Mouse (Mus musculus): ENCODE data around the gene Fgfr2.

Fgfr2 gene

DNA sequence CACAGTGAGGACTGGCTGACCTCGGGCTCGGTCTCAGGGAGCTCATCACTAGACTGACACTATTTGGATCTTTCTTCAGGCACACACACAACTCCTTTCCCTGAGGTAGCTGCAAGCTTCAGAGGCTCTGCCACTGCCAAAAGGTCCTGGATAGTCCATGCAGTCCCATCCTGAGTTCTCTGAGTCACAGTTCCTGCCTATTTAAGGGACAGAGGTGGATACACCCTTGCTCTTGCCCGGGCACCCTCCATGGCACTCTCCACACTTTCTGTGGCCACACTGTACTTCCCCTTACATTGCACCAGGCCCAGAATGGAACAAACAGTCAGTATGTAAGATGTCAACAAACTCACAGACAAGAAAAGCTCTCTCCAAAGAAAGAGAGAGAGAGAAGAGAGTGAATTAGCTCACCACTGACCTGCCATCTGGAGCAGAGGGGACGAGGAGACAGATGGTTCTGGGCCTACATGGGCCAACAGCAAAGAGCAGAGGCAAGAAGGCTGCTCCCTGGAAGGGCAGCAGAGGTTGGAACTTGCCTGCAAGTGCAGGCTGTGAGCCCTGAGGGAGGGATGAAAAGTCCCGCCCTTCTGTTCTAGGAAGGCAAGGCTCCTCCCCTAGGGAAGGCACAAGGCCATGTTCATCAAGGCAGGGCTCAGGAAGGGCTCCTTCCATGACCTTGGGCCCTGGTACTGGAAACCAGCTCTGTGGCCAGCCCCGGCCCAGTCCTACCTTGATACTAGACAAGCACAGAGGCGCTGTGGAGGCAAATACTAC lies 346.6 kb downstream of the Fgfr2 start:
- no peak for DNase-seq (ENCODE audit: low read depth, low spot score)

DNA sequence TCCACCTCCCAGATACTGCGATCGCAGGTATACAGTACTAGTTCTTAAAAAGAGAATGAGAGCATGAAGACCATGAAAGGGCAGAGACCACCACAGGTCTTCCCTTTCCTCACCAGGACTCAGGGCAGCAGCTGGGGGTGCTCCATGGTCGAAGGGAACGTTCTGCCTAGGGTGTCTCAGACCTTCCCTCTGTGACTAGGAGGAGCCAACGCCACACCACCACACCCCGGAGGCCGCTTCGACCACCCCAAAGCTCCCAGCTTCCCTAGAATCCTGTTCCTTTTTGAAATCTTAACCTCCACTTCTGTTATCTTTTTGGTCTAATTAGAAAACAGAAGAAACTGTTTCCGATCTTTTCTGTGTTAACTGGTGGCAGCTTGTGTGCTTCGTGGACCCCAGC lies 347.2 kb downstream of the Fgfr2 start:
- no peak for DNase-seq (ENCODE audit: low read depth, low spot score)

DNA sequence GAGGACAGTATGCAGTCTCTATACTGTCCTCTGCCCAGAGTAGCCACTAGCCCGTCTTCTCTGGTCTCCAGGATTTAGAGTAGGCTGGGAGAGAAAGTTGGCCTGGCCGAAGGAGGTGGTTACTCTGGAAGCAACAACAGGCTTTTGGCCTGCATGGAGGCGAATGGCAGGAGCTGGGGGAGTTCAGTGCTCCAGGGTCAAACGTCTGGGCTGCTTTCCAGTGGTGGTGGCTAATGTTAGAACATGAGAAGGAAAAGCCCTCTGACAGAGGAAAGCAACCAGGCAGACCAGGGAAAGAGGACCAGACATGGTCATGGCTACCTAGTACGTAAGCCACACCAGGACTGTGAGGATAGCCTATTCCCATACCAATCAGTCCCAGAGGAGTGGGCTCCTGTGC lies 347.8 kb downstream of the Fgfr2 start:
- no peak for DNase-seq (ENCODE audit: low read depth, low spot score)

DNA sequence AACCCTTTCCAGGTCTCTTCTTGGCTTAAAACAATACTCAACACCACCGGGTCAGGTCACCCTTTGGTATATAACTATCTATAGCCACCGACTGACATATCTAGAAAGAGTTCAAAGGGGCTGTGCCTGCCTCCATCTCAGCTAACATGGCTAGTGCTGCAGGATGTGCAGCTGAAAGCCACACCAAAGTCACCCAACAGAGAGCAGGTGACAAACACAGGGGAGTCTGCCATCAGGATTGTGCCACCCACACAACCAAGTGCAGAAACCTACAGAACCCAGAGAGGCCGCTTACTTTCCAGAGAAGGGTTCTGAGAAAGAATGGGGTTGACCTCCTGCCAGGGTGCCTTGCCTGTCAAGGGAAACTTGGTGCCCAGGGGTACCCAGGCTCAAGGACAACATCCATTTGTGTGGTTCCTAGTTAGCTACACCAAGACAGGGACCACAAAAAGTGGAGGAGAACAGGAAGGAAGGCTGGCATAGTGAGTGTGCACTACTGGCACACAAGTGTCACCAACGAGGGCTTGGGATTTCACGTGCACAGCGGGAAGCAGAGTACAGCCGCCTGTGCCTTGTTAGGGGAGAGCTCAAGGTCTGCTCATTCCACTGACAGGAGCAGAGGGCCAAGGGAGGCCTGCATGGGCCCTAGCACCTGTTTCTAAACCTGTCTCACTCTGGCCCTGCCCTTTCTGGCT lies 350.0 kb downstream of the Fgfr2 start:
- DNase-seq (ENCODE audit: low read depth, low spot score) = no peak

DNA sequence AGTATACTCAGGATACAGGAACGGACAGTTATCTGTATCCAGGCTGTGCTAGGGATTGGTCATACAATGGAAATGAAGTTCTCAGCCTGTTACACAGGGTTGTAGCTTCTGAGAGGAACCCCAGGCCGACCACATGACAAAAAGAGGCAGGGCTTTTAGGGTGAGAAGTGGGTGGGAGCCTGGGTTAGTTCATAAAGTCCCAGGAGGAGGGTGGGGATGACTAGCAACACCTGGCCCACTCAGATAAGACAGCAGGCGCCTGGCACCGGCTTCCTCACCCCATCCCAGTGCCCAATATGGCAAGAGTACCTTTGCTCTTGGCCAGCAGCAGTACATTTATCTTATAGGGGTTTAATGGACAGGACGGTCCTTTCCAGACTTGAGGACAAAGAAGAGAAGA lies 350.7 kb downstream of the Fgfr2 start:
- DNase-seq (ENCODE audit: low read depth, low spot score) = no peak

DNA sequence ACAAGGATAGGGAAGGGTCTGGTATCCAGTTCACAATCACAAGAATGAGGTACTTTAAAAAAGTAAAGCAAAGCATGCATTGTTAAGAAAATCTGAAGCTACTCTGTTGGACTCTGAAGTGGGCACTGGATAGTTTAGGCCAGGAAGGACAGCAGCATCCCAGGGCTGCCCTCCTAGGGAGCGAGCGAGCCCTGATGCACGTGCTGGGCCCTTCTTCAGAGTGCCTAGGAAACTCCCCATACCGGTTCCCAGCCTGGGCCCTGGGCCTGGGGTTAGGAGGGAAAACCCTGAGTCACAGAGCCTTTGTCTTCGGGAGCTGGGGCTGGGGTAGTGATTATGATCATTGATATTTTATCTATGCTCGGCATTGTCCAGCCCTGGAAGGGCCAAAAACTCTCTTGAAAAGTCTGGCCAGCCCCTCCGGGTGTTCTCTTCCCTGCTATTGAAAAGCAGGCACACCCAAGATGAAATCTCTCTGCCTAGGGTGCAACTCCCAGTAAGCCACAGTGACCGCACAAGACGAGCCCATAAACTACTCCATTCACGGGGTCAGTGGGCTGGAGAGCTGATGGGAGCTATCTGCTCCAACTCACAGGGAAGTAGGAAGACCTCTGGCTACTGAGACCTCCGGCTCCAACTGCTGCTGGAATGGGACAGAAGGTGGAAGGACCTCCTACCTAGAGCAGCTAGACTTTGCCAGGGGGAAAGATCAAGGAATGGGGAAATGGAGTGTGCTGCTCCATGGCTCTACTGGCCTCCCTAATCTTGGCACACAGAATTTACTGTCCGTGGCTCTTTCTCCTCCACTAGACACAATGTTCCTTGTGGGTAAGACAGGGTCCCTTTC lies 354.4 kb downstream of the Fgfr2 start:
- no peak for DNase-seq (ENCODE audit: low read depth, low spot score)

DNA sequence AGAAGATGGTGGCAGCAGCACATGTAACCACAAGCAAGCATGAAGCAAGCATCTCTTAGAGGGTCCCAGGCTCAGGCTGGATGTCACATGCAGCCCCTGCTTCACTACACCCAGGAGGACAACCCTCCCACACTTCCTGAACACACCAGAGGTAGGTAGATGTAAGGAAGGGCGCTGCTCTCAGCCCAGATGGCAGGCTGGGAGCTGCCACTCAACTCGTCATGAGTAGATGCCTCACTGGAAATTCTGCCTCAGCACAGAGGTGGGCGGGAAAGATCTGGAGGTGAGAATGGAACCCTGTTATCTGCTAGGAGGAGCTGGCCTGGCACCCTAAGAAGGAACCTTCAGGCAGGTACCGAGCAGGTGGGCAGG lies 355.2 kb downstream of the Fgfr2 start:
- DNase-seq (ENCODE audit: low read depth, low spot score) = no peak

DNA sequence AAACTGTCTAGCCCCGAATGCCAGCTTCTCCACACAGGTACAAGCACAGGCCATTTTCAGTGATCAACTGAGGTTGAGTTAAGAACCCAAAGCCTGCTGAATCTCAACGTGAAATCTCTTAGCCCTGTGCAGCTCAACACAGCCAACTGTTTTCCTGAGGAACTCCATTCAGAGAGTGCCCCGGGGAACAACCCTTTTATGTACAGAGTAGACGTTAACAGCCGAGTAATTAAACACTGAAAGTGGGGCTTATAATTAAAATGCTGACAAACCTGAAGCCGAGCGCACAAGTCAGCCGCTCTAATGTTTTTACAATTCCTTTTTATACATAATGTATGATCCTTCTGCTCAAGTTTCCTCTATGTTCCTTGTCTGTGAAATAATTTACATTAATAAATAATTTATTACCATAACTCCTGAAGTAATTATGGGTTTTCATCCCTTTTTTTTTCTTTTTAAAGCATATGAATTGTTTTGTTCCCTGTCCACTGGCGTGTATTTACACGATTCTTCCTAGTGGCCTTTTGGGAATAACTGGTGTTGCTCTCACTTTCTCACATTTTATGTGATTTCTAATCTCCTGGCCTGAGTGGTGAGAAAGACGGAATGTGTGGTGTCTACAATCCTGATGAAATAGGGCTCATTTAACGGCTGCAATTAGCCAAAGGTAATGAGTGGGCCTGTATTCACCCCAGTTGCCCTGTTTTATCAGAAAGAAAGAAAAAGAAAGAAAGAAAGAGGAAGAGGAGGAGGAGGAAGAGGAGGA lies 355.7 kb downstream of the Fgfr2 start:
- DNase-seq (ENCODE audit: low read depth, low spot score) = no peak

DNA sequence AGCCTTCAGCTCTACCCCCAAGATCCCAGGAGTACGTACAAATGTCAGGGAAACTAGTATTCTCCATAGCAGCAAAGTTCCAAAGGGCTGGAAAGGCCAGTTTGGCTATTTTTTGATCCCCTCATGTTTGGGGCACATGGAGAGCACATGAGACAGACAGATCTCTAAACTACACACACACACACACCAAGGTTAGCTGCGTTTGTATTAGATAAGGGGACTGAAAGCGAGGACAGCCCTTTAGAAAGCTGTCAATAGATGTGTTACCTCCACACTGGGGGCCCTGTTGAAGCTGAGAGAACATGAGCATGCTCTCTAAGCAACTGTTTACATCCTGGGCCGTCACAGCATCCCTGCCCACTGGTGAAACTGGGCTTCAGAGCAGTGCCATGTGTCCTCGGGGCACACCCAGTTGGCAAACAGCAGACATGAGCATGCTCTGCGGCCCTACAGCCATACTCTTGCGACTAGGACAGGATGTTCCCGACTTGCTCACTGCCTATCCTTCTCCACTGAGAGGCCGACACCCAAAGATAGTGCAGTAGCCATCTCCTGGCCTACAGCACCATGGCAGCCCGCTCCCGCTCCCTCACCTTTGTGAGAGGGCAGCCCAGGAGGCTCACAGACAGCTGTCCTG lies 356.8 kb downstream of the Fgfr2 start:
- no peak for DNase-seq (ENCODE audit: low read depth, low spot score)

DNA sequence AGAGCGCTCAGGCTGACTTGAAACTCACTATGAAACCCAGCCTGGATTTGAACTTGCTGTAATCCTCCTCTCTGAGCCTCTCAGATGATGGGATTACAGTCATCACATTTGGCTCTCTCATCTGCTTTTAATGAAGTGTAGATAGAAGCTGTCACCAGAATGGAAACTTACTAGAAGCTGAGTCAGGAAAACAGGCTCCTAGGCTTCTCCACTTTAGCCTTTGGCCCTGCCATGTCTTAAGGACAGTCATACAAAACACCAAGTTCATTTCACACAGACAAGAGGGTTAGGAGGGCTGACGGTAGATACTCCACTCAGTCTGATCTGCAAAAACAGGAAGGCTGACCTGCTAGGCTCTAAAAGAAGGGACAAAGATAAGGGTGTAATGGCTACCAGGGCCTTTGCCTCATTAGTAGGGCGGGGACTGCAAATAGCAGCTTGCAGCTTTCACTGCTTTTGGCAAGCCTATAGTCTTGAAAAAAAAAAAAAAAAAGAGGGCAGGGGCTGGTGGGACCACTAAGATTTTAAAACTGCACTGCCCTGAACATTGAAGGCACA lies 357.4 kb downstream of the Fgfr2 start:
- DNase-seq (ENCODE audit: low read depth, low spot score) = peak; percentile 13

DNA sequence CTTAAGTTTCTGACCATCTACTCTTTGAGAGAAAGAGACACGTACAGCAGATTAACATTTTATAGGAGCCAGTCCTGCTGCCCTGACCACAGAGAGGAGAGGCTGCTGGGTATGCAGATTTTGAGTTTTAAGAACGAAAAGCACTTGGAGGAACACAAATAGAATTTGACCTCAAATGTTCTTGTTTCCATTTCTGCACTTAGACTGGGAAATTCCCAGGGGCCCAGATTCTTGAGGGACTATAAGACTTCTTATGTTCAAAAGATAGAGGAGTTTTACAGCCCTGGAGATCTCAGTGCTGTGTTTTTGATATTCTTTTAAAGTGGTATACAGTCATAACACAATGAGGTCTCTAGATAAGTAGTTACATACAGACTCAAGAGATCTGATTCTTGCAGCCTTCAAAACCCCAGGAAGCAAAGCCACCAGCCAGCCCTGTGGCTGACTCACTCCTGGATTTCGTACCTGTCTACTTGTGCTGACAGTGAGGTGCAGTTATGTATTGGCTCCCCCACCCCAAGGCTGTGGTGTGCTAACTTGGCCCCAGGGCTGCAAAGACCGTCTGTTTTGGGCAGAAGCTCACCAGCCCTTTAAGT lies 358.2 kb downstream of the Fgfr2 start:
- no peak for DNase-seq (ENCODE audit: low read depth, low spot score)

DNA sequence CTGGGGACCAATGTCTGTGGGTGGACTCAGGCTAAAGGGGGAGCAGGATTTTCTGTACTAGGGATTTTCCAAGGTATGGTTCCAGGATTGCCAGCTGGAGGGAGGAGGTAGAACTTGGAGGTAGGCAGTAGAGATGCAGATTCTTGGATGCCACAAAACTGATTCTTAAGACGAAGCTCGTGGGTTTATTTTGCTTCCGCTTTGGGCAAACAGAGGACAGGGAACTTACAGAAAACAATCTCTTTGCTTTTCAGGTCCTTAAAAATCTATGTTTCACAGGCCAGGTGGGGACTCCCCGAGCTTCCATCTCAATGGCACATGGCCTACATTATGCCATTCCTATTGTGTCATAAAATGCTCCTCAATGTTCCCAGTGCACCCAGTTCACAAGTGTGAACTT lies 358.8 kb downstream of the Fgfr2 start:
- no peak for DNase-seq (ENCODE audit: low read depth, low spot score)

DNA sequence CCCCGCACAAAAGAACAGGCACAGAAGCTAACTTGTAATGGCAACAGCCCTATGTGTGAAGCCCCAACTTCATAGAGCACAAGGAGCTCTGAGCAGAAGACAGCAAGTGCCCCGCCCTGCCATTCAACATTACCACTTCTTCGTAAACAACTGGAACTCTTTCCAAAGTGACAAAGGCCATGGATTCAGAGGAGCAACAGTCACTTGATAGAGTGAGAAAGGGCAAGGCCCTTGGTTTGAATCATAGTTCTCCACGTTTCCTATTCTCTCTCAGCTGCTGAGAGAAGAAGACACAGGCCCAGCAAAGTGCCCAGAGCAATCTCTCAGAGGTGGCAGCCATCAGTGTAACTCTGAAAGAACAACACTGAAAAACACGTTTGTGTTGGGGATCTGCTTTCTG lies 359.2 kb downstream of the Fgfr2 start:
- no peak for DNase-seq (ENCODE audit: low read depth, low spot score)

DNA sequence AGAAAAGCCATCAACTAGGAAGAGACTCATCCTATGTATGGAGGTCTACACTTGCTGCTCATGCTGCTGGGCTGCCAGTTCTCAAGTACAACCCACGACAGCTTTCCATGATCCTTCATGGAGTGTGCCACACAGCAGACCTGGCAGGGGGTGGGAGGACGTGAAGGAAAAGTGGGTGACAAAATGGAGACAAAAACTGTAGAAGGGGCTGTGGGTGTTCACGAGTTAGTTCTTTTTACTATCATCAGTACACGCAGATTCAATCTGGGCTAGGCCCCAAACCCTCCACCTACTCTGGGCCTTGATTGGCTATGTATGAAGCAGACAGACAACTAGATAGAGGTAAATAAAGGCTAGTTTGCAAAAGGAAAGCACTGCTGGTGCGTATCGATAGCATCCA lies 359.8 kb downstream of the Fgfr2 start:
- DNase-seq (ENCODE audit: low read depth, low spot score) = no peak

DNA sequence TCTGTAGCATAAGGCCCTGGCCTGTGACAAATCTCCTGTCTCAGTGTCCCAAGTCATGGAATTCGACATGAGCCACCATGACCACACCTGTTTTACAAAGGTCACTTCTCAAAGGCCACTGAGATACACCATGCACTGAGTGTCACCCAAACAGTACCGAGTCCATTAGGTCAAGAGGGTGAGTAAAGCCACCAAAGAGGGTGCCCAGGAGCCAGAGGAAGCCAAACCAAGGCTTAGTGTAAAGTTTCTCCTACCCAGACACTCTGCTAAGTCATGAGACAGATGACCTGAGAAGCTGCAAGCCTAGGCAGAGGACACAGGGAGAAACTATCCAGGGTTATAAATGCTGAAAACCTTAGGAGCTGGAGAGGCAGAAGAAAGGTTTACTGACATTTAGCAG lies 361.7 kb downstream of the Fgfr2 start:
- no peak for DNase-seq (ENCODE audit: low read depth, low spot score)

DNA sequence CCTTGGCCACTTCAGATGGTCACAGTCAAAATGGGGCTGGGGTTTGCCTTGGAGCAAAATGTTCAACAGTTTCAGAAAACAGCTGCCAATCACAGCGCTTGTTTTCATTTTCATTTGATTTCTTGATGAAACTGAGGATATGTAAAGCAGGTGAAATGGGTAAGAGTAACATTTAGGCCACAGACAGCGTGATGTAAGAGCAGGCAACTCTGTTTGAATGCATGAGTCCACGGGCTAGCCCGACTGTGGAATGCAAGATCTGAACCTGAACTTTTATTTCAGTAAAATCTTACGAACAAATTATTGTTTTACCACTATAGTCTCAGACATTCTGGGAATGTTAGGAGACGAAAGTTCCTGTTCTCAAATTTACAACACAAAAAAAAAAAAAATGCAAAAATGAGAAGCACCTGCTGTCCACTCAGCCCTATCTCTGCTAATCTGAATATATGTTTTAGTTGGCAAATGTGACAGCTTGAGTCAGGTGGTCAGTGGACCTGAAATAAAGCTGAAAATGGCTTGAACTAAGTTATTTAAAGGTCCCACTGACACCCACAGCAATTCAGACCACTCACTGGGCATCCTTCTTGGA lies 362.5 kb downstream of the Fgfr2 start:
- DNase-seq (ENCODE audit: low read depth, low spot score) = no peak

DNA sequence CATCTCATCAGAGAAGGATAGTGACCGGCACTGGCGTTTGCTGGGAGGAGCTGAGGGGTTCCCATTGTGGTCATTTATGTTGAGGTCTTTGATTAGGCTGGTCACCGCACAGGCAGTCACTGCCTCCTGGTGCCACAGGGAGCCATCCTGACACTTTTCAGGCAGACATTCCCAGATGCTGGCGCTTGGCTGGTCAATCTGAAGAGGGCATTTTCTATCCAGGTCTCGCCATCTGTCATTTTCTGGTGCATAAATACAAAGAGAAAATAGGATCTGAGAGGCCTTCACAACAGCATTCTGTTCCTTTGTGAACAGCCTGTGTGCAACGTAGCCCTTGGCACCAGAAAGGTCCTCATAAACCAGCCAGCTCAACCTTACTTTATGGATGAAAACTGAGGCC lies 363.2 kb downstream of the Fgfr2 start:
- DNase-seq (ENCODE audit: low read depth, low spot score) = no peak

DNA sequence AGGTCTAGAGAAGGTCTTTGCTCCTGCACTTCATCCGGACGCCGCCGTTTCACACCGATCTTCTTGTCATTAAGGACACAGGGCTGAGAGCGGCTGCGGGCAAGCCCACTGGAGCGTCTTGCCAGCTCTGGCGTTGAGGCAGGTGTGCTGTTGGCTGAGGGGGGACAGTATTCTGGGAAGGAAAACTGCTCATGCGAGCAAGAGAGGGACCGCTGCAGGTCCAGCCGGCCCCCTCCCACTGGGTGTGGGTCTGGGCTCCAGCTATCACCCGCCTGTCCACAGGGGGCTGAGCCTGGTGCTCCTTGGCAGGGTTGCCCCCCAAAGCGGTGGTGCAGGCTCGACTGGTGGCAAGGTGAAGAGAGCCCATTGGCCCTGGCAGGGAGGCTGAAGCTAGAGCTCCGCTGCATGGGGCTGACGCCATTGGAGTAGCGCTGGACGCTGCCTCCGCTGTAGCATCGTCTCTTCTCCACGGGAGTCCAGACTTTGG lies 363.7 kb downstream of the Fgfr2 start:
- DNase-seq (ENCODE audit: low read depth, low spot score) = no peak

DNA sequence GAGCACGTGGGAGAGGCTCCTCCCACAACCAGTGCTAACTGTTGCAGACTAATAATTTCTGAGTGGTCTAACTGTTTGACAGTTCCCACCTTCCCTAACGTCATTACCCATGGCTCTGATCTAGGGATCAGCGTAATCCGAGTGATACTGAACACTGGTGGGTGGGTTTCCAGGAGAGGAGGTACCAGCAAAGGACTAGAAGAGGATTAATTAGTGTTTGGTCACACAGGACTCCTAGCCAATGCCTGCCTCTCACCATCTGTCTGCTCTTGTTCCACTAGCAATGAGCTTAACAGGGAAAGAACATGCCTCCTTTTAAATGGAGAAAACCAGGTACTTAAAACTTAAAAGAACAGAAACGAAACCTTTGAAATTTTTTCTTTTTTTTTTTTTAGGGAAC lies 364.3 kb downstream of the Fgfr2 start:
- DNase-seq (ENCODE audit: low read depth, low spot score) = no peak

DNA sequence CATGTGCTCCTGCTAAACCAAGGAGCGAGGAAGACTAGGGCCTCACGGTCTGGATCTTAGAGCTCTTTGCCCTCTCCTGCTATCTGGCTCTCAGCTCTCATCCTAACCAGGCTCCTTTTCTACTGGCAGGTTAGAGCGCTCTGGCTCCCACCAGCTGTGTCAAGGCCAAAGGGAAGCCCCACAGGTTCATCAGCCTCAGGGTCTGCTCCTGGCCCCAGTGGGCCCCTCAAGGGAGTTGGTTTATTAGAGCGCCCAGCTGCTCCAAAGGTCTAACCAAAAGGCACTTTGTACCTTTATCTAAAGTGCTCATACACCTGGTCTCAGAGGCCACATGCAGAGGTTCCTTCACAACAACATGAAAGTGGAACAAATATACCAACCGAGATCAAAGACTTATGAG lies 366.8 kb downstream of the Fgfr2 start:
- DNase-seq (ENCODE audit: low read depth, low spot score) = no peak
